Mouse (Mus musculus): ENCODE measurements around the gene 1810037I17Rik. TPM values are rescaled to one million over a fixed set of nuclear protein-coding genes. Genes with fewer than 3 reads are reported as not detected.

1810037I17Rik gene
- polyA plus RNA-seq (2016; fragmentation: Nextera tagmentation; extraction: Ambion mirVana) = 83.1 and 86.0 TPM in 2 replicates

GRCm38 (mm10) chr3:122924009-122924914, at the start of gene 1810037I17Rik:
TSS of gene 1810037I17Rik (plus strand) at chr3:122924203.
- WGBS = 1% methylated on average over 68 of the region's 68 CpGs
- Histone ChIP-seq H3K9me3 (no peaks in the 10 kb centered on the region), H3K4me1 (replicated peaks) (0 out of 2 replicates have a peak, but pooled peaks cover 2% of the 10 kb centered on the region), H3K27ac (peak within 1 kb of the TSS; percentile 86), H3K4me3 (replicated peaks) (peak within 1 kb of the TSS; percentile 58), H3K4me2 (peak within 1 kb of the TSS; percentile 66), H3K9ac (replicated peaks) (peak within 1 kb of the TSS; percentile 63), H3K36me3 (peaks cover 12% of the 10 kb centered on the region), H3K27me3 (no peaks in the 10 kb centered on the region)
- peak; percentile 95 for ATAC-seq (ENCODE audit: insufficient number of reproducible peaks, insufficient read depth, low FRiP score, low TSS enrichment, low read depth)

DNA sequence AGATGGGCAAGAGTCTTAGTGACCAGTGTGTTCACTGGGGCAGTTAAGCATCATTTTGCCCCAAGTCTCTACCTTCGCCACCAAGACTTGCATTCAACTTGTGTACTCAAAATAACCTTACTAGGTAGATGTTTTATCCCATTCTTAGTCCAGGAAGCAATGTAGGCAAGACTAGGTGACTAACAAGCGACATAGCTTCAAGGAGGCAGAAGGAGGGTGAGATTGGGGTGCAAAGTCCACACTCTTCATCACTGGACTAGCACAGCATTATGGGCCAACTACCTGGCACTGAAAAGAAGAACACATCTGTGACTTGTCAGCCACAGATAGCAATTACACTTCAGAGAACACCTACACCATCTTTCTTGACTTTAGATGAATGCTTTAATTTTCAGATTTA, 47.1 kb upstream of the 1810037I17Rik start:
- WGBS = 87% methylated on average over 2 of the region's 2 CpGs
- no peak overlapping the region for H3K4me3 ChIP-seq (replicated peaks)
- no peaks in the 10 kb centered on the region for H3K36me3 ChIP-seq
- H3K27me3 ChIP-seq = no peaks in the 10 kb centered on the region
- H3K4me1 ChIP-seq (replicated peaks) = no peaks in the 10 kb centered on the region
- no peak overlapping the region for H3K9ac ChIP-seq (replicated peaks)
- no peak for ATAC-seq (ENCODE audit: insufficient number of reproducible peaks, insufficient read depth, low FRiP score, low TSS enrichment, low read depth)
- H3K27ac ChIP-seq = no peak overlapping the region
- no peak overlapping the region for H3K4me2 ChIP-seq
- H3K9me3 ChIP-seq = no peaks in the 10 kb centered on the region

- no peaks in the 10 kb centered on the region for H3K4me1 ChIP-seq (replicated peaks)
- no peak overlapping the region for H3K9ac ChIP-seq (replicated peaks)
- H3K36me3 ChIP-seq = no peaks in the 10 kb centered on the region
- no peak overlapping the region for H3K27ac ChIP-seq
- no peak overlapping the region for H3K4me2 ChIP-seq
- H3K27me3 ChIP-seq = no peaks in the 10 kb centered on the region
- ATAC-seq (ENCODE audit: insufficient number of reproducible peaks, insufficient read depth, low FRiP score, low TSS enrichment, low read depth) = no peak
- H3K4me3 ChIP-seq (replicated peaks) = no peak overlapping the region
- WGBS = 95% methylated on average over 3 of the region's 3 CpGs
- no peaks in the 10 kb centered on the region for H3K9me3 ChIP-seq
Observed at GRCm38 (mm10) chr3:122877543-122877942, 46.5 kb upstream of the 1810037I17Rik start.

DNA sequence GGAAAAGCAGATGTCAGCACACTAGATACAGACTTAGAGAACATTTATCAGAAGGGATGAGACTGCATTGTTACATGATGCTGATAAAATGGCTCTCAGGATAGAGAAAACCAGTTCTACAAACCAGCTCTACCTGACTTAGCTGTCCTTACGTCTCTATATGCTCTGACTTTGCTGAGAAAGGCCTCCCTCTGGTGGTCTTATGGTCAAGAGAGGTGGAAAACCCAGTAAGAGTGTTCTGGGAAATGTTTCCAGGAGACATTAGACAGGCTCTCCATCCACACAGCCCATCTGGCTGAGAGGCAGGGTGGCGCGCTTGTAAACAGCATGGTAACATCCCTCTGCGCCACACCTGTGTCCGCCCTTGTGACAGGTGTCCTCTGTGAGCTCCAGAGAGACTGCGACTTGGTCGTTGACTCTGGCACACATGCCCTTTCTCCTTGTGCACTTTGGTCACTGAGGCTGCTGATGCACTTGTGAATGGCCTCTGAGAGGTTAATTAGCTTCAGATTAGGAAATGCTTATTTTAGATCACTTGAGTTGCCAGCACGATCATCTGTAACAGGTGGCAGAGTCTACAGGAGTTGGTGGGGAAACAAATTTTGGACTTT, 45.2 kb upstream of the 1810037I17Rik start:
- Histone ChIP-seq H3K4me1 (replicated peaks) (no peaks in the 10 kb centered on the region), H3K4me3 (replicated peaks) (no peak overlapping the region), H3K9me3 (no peaks in the 10 kb centered on the region), H3K4me2 (no peak overlapping the region), H3K36me3 (no peaks in the 10 kb centered on the region), H3K9ac (replicated peaks) (no peak overlapping the region), H3K27ac (no peak overlapping the region), H3K27me3 (no peaks in the 10 kb centered on the region)
- no peak for ATAC-seq (ENCODE audit: insufficient number of reproducible peaks, insufficient read depth, low FRiP score, low TSS enrichment, low read depth)
- WGBS = 80% methylated on average over 8 of the region's 8 CpGs

DNA sequence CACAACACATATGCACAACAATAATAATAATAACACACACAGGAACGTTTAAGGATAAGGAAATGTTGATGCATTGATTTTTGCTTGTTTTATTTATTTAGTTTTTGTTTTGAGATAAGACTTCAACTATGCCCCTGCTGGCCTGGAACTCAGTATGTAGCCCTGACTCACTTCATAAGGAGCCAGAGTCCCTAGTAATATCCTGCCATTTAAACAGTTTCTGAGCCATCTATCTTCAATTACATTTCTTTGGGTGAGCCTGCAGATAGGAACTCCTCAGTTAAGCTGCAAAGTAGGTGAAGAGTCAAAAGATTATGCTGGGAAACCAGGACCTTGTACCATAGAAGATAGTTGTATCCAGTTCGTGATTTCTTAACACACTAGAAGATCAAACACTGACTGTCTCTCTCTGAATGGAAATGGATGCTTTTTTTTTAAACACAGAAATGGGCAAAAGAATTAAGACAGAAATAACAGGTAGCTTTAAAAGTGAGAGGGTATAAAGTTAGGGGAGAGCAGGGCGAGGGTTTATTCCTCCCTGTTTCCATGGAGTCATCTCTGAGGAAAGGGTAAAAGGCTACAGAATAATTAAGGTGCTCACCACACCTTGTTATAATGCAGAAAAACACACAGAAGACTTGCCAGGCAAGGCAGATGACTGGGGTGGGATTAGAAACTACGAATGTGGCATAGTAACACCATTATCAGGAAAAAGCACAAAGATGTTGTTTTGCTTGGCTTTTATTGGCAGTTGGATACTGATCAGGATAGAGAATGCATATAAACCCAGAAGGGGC, 36.3 kb upstream of the 1810037I17Rik start:
- Histone ChIP-seq H3K9me3 (no peaks in the 10 kb centered on the region), H3K9ac (replicated peaks) (no peak overlapping the region), H3K27me3 (no peaks in the 10 kb centered on the region), H3K4me2 (no peak overlapping the region), H3K36me3 (no peaks in the 10 kb centered on the region), H3K4me1 (replicated peaks) (no peaks in the 10 kb centered on the region), H3K27ac (no peak overlapping the region), H3K4me3 (replicated peaks) (no peak overlapping the region)
- 81% methylated on average over 4 of the region's 4 CpGs for WGBS
- no peak for ATAC-seq (ENCODE audit: insufficient number of reproducible peaks, insufficient read depth, low FRiP score, low TSS enrichment, low read depth)

DNA sequence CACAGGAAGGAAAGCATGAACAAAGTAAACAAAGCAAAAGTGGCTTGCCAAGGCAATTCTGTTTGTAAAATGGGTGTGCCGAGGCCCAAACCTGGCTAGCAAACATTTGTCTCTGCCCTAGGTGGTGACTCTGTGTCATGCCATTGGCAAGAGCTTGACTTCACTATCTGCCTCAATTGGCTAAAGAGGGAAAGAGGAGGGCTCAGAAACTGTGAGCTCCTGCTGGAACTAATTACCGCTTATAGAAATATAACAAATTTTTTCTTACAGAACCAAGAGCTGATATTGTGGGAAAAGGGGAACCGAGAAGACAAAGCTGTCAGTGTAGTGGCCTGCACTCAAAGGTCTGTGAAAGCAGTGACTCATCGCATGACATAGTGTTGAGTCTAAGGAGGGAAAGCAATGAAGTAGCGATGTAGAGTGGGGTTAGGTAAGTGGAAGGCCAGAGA, 35.6 kb upstream of the 1810037I17Rik start:
- H3K27me3 ChIP-seq = no peaks in the 10 kb centered on the region
- no peak overlapping the region for H3K27ac ChIP-seq
- ATAC-seq (ENCODE audit: insufficient number of reproducible peaks, insufficient read depth, low FRiP score, low TSS enrichment, low read depth) = no peak
- no peaks in the 10 kb centered on the region for H3K9me3 ChIP-seq
- H3K4me3 ChIP-seq (replicated peaks) = no peak overlapping the region
- H3K4me2 ChIP-seq = no peak overlapping the region
- no peaks in the 10 kb centered on the region for H3K4me1 ChIP-seq (replicated peaks)
- H3K36me3 ChIP-seq = no peaks in the 10 kb centered on the region
- H3K9ac ChIP-seq (replicated peaks) = no peak overlapping the region
- 86% methylated on average over 5 of the region's 5 CpGs for WGBS

DNA sequence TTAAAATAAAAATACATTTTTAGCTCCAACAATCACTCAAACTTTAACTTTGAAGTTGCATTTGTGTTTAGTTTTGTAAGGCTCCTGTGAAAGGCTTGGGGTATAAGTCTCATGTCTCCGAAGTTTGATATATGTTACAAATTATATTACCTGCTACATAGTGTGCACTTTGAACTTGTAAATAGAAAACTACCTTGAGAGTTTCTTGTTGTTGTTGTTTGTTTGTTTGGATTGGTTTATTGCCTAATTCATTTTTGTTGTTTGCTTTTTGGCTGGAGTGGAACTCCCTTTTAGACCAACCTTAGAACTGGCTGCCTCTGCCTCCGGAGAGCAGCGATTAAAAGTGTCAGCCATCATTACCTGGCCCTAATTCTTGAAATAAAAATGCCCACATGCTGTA, 29.2 kb upstream of the 1810037I17Rik start, which contains the start of gene Fabp2:
Gene Fabp2 (plus strand): TSS at position 301 of the 400 bp plus-strand sequence.
- ATAC-seq (ENCODE audit: insufficient number of reproducible peaks, insufficient read depth, low FRiP score, low TSS enrichment, low read depth) = no peak
- Histone ChIP-seq H3K27ac (no peak within 1 kb of the TSS), H3K36me3 (no peaks in the 10 kb centered on the region), H3K4me1 (replicated peaks) (no peaks in the 10 kb centered on the region), H3K4me2 (no peak within 1 kb of the TSS), H3K9ac (replicated peaks) (no peak within 1 kb of the TSS), H3K4me3 (replicated peaks) (no peak within 1 kb of the TSS), H3K27me3 (no peaks in the 10 kb centered on the region), H3K9me3 (no peaks in the 10 kb centered on the region)
- 87% methylated on average over 3 of the region's 3 CpGs for WGBS

- Histone ChIP-seq H3K4me1 (replicated peaks) (no peaks in the 10 kb centered on the region), H3K27me3 (no peaks in the 10 kb centered on the region), H3K4me3 (replicated peaks) (no peak overlapping the region), H3K9ac (replicated peaks) (no peak overlapping the region), H3K36me3 (no peaks in the 10 kb centered on the region), H3K9me3 (no peaks in the 10 kb centered on the region), H3K4me2 (no peak overlapping the region), H3K27ac (no peak overlapping the region)
- no peak for ATAC-seq (ENCODE audit: insufficient number of reproducible peaks, insufficient read depth, low FRiP score, low TSS enrichment, low read depth)
- 86% methylated on average over 11 of the region's 11 CpGs for WGBS
Observed at GRCm38 (mm10) chr3:122895189-122895731, 28.7 kb upstream of the 1810037I17Rik start.

- Histone ChIP-seq H3K9ac (replicated peaks) (no peak overlapping the region), H3K9me3 (no peaks in the 10 kb centered on the region), H3K4me2 (no peak overlapping the region), H3K36me3 (no peaks in the 10 kb centered on the region), H3K4me1 (replicated peaks) (no peaks in the 10 kb centered on the region), H3K4me3 (replicated peaks) (no peak overlapping the region), H3K27me3 (no peaks in the 10 kb centered on the region), H3K27ac (no peak overlapping the region)
- 56% methylated on average over 6 of the region's 6 CpGs for WGBS
- ATAC-seq (ENCODE audit: insufficient number of reproducible peaks, insufficient read depth, low FRiP score, low TSS enrichment, low read depth) = no peak
Observed at GRCm38 (mm10) chr3:122898254-122898653, 25.7 kb upstream of the 1810037I17Rik start.

DNA sequence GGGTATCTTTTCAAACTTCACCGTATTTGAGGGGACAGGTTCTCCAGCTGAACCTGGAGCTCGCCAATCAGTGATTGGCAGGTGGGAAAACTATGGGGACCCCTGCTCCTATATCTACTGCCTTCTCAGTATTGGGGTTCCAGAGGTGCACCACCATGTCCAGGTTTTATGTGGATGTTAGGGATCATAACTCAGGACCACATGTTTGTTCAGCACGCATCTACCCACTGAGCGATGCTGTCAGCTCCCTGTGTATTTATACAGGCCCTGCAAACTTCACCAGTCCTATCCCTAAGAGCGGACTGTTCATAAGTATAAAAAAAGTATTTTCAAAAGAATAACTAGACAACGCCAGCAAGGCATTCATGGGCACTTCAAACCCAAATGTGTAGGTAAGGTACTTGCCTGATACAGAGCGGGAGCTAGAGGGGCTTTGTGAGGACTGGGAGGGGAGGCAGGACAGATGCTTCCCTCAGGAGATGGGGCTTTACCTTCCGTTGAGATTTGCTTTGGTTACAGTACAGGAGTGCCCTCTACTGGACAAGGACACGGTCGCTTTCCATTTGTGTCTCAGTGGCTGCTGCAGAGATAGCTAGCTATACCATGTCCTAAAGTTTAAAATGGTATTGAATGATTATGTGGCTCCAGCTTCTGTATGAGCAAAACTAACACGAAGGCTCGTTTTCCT, 20.1 kb upstream of the 1810037I17Rik start:
- H3K36me3 ChIP-seq = no peaks in the 10 kb centered on the region
- H3K4me3 ChIP-seq (replicated peaks) = no peak overlapping the region
- no peak overlapping the region for H3K27ac ChIP-seq
- H3K9ac ChIP-seq (replicated peaks) = no peak overlapping the region
- H3K4me1 ChIP-seq (replicated peaks) = no peaks in the 10 kb centered on the region
- 45% methylated on average over 12 of the region's 12 CpGs for WGBS
- no peaks in the 10 kb centered on the region for H3K27me3 ChIP-seq
- peak; percentile 79 for ATAC-seq (ENCODE audit: insufficient number of reproducible peaks, insufficient read depth, low FRiP score, low TSS enrichment, low read depth)
- no peak overlapping the region for H3K4me2 ChIP-seq
- no peaks in the 10 kb centered on the region for H3K9me3 ChIP-seq
